Mouse (Mus musculus): Measurements from ENCODE around the gene Tango6. TPM values are rescaled to one million over a fixed set of nuclear protein-coding genes. Genes with fewer than 3 reads are reported as not detected.

The Tango6 gene
- total and polyA plus RNA-seq, 3 experiments: 2.9 to 6.4 (median 4.5) TPM

DNA sequence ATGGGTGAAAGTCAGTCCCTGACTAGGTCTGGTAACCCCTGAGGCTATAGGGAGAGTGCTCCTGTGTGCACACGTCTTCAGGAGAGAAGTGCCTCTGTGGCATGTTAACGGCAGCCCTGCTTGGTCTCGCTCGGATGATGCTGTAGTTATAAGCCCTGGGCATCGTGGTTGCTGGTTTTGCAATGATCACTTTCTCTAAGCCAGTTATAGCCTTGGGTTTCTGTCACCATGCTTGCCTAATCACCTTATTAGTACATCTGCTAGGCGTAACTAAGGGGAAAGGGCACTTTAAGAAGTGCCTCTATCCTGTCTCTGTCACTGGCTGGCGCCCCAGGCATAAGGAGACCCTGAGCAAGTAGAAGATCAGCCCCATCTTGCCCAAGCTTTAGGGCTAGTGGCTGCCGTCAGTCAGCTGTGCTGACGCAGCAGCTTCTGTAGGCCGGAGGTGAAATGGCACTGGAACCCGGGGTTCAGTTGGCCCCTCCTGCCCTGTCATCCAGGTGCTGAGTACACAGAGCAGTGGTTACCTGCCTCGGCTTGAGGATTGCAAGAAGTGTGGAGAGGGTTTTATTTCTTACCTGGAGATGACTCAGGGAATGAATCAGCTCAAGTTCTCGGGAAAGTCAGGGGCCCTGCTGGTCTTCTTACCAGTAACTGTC lies 86.4 kb downstream of the Tango6 start:
- Histone ChIP-seq H3K4me1 (ENCODE audit: control insufficient read depth in 1 of 2, insufficient read depth in 2 of 2) (peaks cover 0 to 10% of the 10 kb centered on the region in 2 experiments; a peak in 2 of 4 replicates), H3K4me3 (replicated peaks in 1 of 3; ENCODE audit: low read depth in 2 of 3, low read length in 2 of 3, poor library complexity in 1 of 3) (no peak overlapping the region), H3K9me3 (replicated peaks; ENCODE audit: low read length) (no peaks in the 10 kb centered on the region), H3K79me2 (replicated peaks; ENCODE audit: control insufficient read depth, extremely low read depth, insufficient read depth, poor library complexity, severe bottlenecking) (no peaks in the 10 kb centered on the region), H3K27me3 (replicated peaks) (no peaks in the 10 kb centered on the region), H3K27ac (ENCODE audit: insufficient read depth, low read depth) (no peak overlapping the region), H3K36me3 (replicated peaks in 1 of 2; ENCODE audit: control insufficient read depth in 1 of 2, insufficient read depth in 1 of 2, low read length in 1 of 2) (peaks cover 0 to 11% of the 10 kb centered on the region in 2 experiments), H3K9ac (ENCODE audit: insufficient read depth, low read depth) (no peak overlapping the region), H3K4me2 (ENCODE audit: insufficient read depth, low read depth, poor library complexity, severe bottlenecking) (no peak overlapping the region)
- DNase-seq (ENCODE audit: extremely low read depth): no peak
- dilution Hi-C loops (cut with MboI; ENCODE audit: extremely low pct_ligation_motif_present, extremely low pct_unique_long_range_greater_than_20kb, low sequenced_read_pairs) (no loop called here), in situ Hi-C loops (cut with MboI; ENCODE audit: low pct_ligation_motif_present, low pct_unique_long_range_greater_than_20kb, low sequenced_read_pairs) (no loop called here)
- TF ChIP-seq NELFE (IDR thresholded peaks at IDR 0.05; ENCODE audit: low read depth, low read length) (no peak), PAX5 (IDR thresholded peaks at IDR 0.05; ENCODE audit: low read length) (no peak)

DNA sequence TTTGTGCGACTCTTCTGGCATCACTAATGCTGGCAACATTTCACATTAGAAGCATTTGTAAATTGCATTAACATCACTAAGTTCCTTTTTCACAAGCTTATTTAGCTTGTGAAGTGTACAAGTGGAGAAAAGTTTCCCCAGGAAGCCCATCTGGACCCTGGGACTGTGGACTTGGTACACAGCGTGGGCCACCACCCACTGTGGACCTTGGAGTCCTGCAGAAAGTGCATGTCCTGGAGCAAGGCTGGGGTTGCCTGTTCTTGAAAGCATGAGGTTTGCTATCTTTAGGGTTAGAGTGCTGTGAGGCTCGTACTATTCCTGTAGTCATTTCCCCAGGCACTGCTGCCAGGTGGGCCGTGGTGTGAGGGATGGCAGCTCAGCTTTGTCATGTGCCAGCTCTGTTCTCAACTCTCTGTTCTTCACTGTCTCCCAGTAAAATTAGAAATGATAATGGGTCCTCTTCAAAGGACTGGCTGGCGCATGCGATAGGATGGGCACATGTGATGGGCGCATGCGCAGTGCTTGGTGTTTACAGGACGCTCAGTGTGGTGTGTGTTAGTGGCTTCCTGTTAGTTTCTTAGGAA lies 87.8 kb downstream of the Tango6 start:
- DNase-seq (ENCODE audit: extremely low read depth): no peak
- Histone ChIP-seq H3K9me3 (replicated peaks; ENCODE audit: low read length) (no peaks in the 10 kb centered on the region), H3K79me2 (replicated peaks; ENCODE audit: control insufficient read depth, extremely low read depth, insufficient read depth, poor library complexity, severe bottlenecking) (no peaks in the 10 kb centered on the region), H3K4me1 (ENCODE audit: control insufficient read depth in 1 of 2, insufficient read depth in 2 of 2) (0 out of 4 replicates have a peak, but pooled peaks cover 0 to 5% of the 10 kb centered on the region in 2 experiments), H3K9ac (ENCODE audit: insufficient read depth, low read depth) (no peak overlapping the region), H3K36me3 (replicated peaks in 1 of 2; ENCODE audit: control insufficient read depth in 1 of 2, insufficient read depth in 1 of 2, low read length in 1 of 2) (peaks cover 0 to 11% of the 10 kb centered on the region in 2 experiments), H3K4me3 (replicated peaks in 1 of 3; ENCODE audit: low read depth in 2 of 3, low read length in 2 of 3, poor library complexity in 1 of 3) (no peak overlapping the region), H3K4me2 (ENCODE audit: insufficient read depth, low read depth, poor library complexity, severe bottlenecking) (no peak overlapping the region), H3K27ac (ENCODE audit: insufficient read depth, low read depth) (no peak overlapping the region), H3K27me3 (replicated peaks) (no peaks in the 10 kb centered on the region)
- dilution Hi-C loops (cut with MboI; ENCODE audit: extremely low pct_ligation_motif_present, extremely low pct_unique_long_range_greater_than_20kb, low sequenced_read_pairs) (no loop called here), in situ Hi-C loops (cut with MboI; ENCODE audit: low pct_ligation_motif_present, low pct_unique_long_range_greater_than_20kb, low sequenced_read_pairs) (no loop called here)
- no peak for TF ChIP-seq NRF1 (IDR thresholded peaks at IDR 0.05; ENCODE audit: low read depth, low read length)
- no peak for TF ChIP-seq POLR2A (IDR thresholded peaks at IDR 0.05; ENCODE audit: low read depth, low read length)
- TF ChIP-seq CHD2 (IDR thresholded peaks at IDR 0.05; ENCODE audit: low read length): no peak
- TF ChIP-seq CTCF (conservative IDR thresholded peaks at IDR 0.05 in 1 of 2, IDR thresholded peaks at IDR 0.05 in 1 of 2; ENCODE audit: low read depth in 2 of 2, low read length in 2 of 2): no peak
- no peak for TF ChIP-seq JUND (conservative IDR thresholded peaks at IDR 0.05; ENCODE audit: low read depth, low read length)
- TF ChIP-seq MAX (IDR thresholded peaks at IDR 0.05; ENCODE audit: low read length): no peak
- TF ChIP-seq ZC3H11A (IDR thresholded peaks at IDR 0.05; ENCODE audit: low read depth, low read length): no peak
- no peak for TF ChIP-seq USF2 (conservative IDR thresholded peaks at IDR 0.05; ENCODE audit: low read depth, low read length)
- TF ChIP-seq ETS1 (conservative IDR thresholded peaks at IDR 0.05; ENCODE audit: low read depth, low read length): no peak
- no peak for TF ChIP-seq ZNF384 (IDR thresholded peaks at IDR 0.05; ENCODE audit: low read depth, low read length)
- no peak for TF ChIP-seq HCFC1 (IDR thresholded peaks at IDR 0.05; ENCODE audit: low read depth, low read length)
- no peak for TF ChIP-seq RCOR1 (conservative IDR thresholded peaks at IDR 0.05; ENCODE audit: low read depth, low read length)

Data from CH12.LX (cell line).